Comparison of ENCODE assay signal across 9 mouse cellular contexts in the genomic region with DNA sequence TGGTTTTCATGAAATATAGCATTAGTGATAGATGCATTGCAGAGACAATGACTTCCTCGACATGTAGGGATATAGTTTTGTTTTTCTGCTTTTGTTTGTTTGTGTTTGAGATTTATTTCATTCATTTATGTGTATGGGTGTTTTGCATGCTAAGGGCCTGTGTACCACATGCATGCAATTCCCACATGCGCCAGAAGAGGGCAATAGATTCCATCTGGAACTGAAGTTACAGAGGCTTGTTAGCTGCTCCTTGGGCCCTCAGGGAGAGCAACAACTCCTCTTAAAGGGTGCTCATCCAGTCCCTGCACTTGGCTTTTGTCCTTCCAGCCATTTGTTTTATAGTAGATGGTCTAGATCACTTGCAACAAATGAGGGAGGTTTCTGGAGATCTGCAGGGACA.
DNase-seq lines count a peak whose midpoint lies in the region; ATAC-seq lines count a peak whose summit lies in the region.
"Had no signal": no experiment of that assay in that cellular context is flagged by ENCODE, and none has a peak within 500 bp of the region (broad histone marks: within the 10 kb centered on the region; RNA-seq: fewer than 3 reads in every experiment).

No protein-coding gene starts in this region.

- no peak overlapping the region for H3K9ac ChIP-seq in hindbrain, embryonic 11.5 days (ENCODE audit: low read depth, low read length)
- H3K9ac ChIP-seq in hindbrain, embryonic 13.5 days = no peak overlapping the region

- DNase-seq in hindbrain, embryonic 11.5 days (ENCODE audit: low spot score) = peak; percentile 86
- DNase-seq in R1 (ENCODE audit: low read depth, low spot score) = peak; percentile 77
- DNase-seq in heart, postnatal 4 days = peak; percentile 84
- peak; percentile 66 for DNase-seq in left cerebral cortex, postnatal 4 days
- peak; percentile 81 for DNase-seq in ovary, postnatal 14 days (ENCODE audit: low spot score)
- peak; percentile 65 for DNase-seq in thymus, postnatal 14 days

- ATAC-seq in hindbrain, embryonic 11.5 days (ENCODE audit: low FRiP score) = no peak
- no peak for ATAC-seq in hindbrain, embryonic 13.5 days (ENCODE audit: low FRiP score)
- 0 out of 2 replicates have a peak, but pooled peaks have one; percentile 52 for ATAC-seq in common myeloid progenitor, adult 5-6 weeks (replicated peaks; ENCODE audit: low read depth, poor library complexity, severe bottlenecking)

- H3K4me2 ChIP-seq in hindbrain, embryonic 11.5 days (replicated peaks; ENCODE audit: low read depth, low read length) = no peak overlapping the region
- H3K4me2 ChIP-seq in hindbrain, embryonic 13.5 days = no peak overlapping the region

- no peaks in the 10 kb centered on the region for H3K4me1 ChIP-seq in hindbrain, embryonic 11.5 days (replicated peaks; ENCODE audit: control insufficient read depth, insufficient read depth, low read length)
- no peaks in the 10 kb centered on the region for H3K4me1 ChIP-seq in hindbrain, embryonic 13.5 days (replicated peaks)

- H3K9me3 ChIP-seq in hindbrain, embryonic 11.5 days (ENCODE audit: control insufficient read depth, low read length) = no peaks in the 10 kb centered on the region
- no peaks in the 10 kb centered on the region for H3K9me3 ChIP-seq in hindbrain, embryonic 13.5 days

- H3K27me3 ChIP-seq in hindbrain, embryonic 11.5 days (ENCODE audit: control insufficient read depth, insufficient read depth, low read length) = no peaks in the 10 kb centered on the region
- no peaks in the 10 kb centered on the region for H3K27me3 ChIP-seq in hindbrain, embryonic 13.5 days

- H3K36me3 ChIP-seq in hindbrain, embryonic 11.5 days (ENCODE audit: control insufficient read depth, insufficient read depth, low read length) = no peaks in the 10 kb centered on the region
- no peaks in the 10 kb centered on the region for H3K36me3 ChIP-seq in hindbrain, embryonic 13.5 days

- intact Hi-C loops in left cerebral cortex, postnatal 4 days (cut with DNase I) = loop anchor here (5.0 kb wide), 1 partner anchor 81 kb away; no protein-coding TSS in a partner anchor

- 7% methylated on average over 2 of the region's 2 CpGs for WGBS in hindbrain, embryonic 11.5 days
- 7% methylated on average over 2 of the region's 2 CpGs for WGBS in hindbrain, embryonic 13.5 days

- H3K4me3 ChIP-seq in hindbrain, embryonic 11.5 days (ENCODE audit: low read depth, low read length) = no peak overlapping the region
- H3K4me3 ChIP-seq in hindbrain, embryonic 13.5 days = no peak overlapping the region
- H3K4me3 ChIP-seq: myocyte had no signal

- no peak overlapping the region for H3K27ac ChIP-seq in hindbrain, embryonic 11.5 days (ENCODE audit: low read depth, low read length)
- no peak overlapping the region for H3K27ac ChIP-seq in hindbrain, embryonic 13.5 days
